Mouse (Mus musculus) cortical plate, adult 2 months (tissue): ENCODE measurements around the gene Cd200r4.

Experiments
- CTCF ChIP-seq: fragments of 200-500 bp; IDR thresholded peaks from 2 replicates; pipeline ENCODE4 v1.5.1; 2011; ENCODE audit warnings: mild to moderate bottlenecking, control low read depth, low read length; ENCODE audit not compliant: insufficient read depth; ENCODE audit errors: extremely low read depth
- POLR2A ChIP-seq: fragments of 200-500 bp; IDR thresholded peaks from 2 replicates; pipeline ENCODE4 v1.6.1; 2011; ENCODE audit warnings: mild to moderate bottlenecking, low read length, control low read depth; ENCODE audit not compliant: insufficient read depth; ENCODE audit errors: extremely low read depth

DNA sequence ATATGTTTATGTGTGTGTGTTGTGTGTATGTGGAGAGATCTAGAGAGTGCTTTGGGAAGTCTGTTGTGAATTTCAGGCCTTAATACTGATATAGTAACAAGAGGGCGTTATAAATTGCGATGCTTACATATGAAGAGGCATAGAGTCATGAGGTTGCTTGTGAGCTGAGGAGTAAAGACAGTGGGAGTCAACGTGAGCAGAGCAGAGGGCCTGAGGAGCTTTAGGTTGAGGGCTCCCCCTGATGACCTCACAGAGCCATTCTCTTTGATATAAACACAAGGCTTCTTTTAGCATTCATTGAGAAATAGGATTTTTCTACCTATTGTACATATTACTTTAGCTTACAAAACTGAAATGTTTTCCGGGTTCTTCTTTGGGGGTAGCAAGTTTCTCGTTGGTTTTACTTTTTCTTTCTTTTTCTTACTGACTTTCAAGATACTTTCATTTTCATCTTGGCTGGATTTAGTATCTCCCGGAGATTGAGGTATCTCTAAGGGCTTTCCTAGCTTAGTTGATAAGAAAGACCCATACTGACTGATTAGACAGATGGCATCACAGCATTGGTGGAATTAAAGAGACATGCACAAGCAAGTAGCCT, 1.0 kb downstream of the Cd200r4 start:
- TF ChIP-seq CTCF (no peak), POLR2A (no peak)
